Mouse (Mus musculus) right cerebral cortex, adult 18-20 months (tissue): Measurements from ENCODE around the gene Cited2.
A peak's percentile ranks its signal among the peaks of the same experiment; 100 is the strongest.

Experiments
- DNase-seq: peaks from one replicate; pipeline ENCODE4 v3.0.0; 2022; ENCODE audit warnings: mixed read lengths

Cited2 gene

DNA sequence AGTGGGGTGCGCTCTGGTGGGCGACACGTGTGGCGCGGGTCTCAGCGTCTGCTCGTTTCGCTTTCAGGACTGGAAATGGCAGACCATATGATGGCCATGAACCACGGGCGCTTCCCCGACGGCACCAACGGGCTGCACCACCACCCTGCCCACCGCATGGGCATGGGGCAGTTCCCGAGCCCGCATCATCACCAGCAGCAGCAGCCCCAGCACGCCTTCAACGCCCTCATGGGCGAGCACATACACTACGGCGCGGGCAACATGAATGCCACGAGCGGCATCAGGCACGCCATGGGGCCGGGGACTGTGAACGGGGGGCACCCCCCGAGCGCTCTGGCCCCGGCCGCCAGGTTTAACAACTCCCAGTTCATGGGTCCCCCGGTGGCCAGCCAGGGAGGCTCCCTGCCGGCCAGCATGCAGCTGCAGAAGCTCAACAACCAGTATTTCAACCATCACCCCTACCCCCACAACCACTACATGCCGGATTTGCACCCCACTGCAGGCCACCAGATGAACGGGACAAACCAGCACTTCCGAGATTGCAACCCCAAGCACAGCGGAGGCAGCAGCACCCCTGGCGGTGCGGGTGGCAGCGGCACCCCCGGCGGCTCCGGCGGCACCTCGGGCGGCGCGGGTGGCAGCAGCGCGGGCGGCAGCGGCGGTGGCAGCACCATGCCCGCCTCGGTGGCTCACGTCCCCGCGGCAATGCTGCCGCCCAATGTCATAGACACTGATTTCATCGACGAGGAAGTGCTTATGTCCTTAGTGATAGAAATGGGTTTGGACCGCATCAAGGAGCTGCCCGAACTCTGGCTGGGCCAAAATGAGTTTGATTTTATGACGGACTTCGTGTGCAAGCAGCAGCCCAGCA lies 1.1 kb downstream of the Cited2 start:
- DNase-seq = peak; percentile 79

DNA sequence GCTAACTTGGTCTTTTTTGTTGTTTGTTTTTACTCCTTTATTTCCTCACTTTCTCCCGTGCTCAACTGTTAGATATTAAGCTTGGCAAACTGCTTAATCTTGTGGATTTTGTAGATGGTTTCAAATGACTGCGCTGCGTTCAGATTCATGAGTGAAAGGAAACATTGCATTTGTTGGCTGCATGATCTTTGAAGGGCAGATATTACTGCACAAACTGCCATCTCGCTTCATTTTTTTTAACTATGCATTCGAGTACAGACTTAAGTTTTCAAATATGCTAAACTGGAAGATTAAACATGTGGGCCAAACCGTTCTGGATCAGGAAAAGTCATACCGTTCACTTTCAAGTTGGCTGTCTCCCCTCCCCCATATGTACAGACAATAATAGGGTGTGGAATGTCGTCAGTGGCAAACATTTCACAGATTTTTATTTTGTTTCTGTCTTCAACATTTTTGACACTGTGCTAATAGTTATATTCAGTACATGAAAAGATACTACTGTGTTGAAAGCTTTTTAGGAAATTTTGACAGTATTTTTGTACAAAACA lies 2.1 kb downstream of the Cited2 start:
- DNase-seq = no peak

DNA sequence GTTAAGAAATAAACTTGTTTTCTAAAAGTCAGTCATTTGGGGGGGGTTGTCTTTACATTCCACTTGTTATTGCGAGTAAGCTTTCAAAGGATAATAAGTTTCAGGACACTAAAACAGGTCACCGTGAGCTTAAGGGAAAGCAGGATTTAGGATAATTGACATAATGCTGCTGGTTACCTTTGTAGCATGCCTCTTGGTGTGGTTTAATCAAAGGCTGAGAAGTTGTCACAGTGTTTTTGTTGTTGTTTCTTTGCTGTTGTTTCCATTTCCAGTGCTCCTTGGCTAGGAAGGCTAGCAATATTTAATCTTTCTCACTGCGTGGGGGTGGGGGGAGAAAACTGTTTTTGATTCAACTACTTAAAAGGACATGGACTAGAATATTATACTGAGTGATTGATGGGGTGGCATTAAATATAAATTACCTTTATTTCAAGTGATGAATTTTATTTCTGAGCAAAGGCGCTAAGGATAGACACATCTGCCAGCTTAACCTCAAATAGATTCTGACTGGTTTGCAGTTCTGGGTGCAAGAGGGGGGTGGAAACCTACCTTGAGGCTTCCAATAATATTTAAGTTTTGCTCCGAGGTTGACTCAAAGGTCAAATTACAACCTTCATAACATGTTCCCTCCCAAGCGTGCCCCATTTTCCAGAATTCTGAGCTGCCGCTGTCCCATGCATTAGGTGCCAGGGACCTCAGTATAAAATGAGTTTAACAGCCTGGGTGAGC lies 2.8 kb downstream of the Cited2 start:
- no peak for DNase-seq

DNA sequence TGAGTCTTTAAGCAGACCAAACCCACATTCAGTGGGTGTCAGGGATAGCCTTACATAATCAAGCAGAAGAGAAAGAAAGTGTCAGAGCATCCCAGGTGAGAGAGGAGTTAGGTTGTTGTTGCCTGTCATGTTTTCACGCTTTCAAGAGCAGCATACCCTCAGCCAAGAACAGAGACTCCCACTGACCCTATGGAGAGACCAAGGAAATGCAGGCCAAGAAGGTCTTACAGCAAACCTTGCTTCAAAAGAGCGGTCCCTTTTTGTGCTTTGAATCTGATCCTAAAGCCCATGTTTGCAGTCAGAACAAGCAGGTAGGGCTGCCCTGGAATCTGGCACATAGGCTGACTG lies 3.3 kb downstream of the Cited2 start:
- DNase-seq = no peak

DNA sequence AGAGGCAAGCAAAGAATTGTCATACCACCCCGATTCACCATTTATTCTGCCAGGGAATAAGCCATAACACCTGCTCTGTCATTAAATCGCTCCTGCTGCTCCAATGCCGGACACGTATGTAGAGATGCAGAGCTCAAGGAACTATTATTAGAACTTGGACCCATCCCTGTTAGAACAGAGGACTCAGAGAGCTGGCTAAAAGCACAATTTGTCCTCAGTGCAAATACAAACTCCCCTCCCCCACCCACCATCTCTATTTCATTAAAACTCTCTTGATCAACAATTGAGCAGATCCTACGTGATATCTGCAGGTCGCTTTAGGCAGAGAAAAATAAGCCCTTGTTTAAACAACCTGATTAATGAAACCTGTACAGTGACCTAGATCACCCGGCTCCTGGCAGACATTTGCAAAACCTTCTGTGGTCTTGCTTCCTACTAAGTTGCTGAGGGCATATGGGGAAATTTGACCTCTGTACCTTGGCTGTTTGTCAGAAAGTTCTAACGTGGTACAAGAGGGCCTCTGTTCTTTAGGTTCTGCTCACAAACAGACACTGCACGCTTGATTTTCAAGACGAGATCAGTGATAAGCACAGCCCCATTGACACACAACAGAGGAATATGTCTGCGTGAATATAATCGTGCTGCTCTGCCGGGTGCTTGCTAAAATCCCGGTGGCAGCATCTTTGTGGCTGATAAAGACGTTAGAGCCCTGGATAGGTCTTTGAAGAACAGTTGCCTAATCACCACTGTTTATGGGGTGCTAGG lies 4.3 kb downstream of the Cited2 start:
- DNase-seq = no peak

DNA sequence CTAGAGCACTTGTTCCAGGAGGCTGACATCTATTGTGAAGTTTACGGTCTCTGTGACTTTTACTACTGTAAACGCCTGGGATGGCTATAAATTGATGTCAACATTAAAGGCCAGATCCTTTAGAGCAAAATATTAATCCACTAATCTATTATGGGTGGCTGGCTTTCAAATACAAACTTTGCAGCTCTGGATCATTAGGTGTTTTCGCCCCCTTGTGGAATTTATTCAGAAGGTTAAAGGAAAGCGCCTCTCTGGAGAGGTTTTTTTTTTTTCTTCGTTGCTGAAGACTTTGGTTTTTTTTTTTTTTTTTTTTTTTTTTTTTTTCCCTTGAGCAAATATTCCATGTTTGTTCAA lies 4.9 kb downstream of the Cited2 start:
- no peak for DNase-seq

DNA sequence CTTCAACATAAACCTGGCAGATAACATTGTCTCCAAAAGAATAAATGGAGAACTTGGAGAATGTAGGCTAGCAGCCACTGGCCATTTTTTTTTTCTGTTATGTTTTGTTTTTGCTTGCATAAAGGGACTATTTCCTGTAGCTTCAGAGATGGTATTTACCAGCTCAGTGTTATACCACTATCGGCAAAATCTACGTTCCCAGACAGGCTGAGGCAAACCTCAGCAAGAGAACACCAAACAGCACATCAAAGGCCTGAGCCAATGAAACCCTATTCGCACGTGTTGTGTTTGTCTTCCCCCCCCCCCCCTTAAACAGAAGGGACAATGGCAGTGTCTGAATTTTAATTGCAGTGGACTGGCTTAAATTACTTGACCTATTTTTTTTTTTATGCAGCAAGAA lies 5.7 kb downstream of the Cited2 start:
- DNase-seq = no peak

DNA sequence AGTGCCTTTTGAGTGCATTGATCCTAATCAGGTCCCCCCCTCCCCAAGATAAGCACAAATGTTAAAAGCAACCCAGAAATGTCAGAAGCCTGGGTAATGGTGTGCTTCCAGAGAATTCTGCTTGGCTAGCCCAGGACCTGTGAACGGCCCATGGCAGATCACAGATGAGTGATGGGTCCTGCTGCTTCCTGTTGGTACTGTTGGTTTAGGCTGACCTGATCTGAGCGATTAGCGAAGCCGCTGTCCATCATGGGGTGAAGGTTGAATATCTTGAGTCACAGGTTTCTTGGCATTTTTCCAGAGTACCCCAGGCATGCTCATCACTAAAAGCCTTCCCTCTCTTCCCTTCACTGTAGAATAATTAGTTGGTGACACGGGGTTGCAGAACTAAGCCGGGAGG lies 6.5 kb downstream of the Cited2 start:
- DNase-seq = no peak

DNA sequence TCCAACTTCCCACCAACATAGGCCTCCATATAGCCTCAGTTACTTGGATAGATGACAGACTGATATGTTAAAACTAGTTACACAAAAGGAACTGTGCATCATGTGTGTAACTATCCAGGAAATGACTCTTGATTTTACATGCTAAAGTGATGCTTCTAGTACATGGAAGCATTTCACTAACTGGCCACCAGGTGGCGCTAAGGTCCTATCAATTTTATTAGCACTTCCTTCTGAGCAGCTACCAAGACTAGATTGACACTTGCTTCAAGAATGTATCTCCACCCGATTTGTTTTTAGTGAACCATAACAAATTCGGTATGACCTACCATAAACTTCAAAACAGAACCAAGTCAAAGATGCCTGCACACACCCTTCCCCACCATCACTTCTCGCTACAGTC lies 10.0 kb downstream of the Cited2 start:
- peak; percentile 77 for DNase-seq

DNA sequence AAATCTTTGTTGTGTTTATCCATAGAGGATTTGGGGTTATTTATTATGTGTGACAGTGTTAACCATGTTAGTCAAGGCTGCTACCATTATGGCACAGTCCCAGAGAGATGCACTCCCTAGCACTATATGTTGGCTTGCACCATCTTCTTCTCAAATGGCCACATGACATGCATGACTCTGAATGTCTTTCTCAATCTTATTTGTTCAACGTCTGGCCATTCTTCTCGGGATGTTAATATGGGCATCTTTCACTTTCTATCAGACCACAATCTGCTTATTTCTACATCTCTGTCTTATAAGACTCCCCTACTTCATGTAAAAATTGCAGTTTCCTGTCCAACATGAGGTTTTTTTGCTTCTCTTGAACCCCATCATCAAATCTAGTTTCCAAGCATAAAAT lies 19.6 kb downstream of the Cited2 start:
- no peak for DNase-seq

DNA sequence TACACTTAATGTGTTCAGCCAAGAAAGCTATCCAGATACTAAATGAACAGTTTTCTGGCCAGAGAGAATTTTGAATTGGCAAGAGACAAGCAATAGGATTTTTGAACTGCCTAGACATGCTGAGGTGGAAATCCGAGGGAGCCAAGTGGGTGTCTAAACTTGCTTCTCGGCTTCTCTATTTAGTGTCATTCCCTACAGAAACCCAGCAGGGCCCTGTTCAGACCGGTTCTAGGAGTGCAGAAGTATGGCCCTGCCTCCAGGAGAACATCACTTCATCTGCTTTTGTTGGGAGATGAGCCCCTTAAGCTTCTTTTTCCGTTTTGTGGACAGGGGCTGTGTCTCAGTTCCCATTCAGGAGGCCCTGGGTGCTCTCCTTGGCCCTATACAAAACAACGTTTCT lies 29.5 kb downstream of the Cited2 start:
- no peak for DNase-seq

DNA sequence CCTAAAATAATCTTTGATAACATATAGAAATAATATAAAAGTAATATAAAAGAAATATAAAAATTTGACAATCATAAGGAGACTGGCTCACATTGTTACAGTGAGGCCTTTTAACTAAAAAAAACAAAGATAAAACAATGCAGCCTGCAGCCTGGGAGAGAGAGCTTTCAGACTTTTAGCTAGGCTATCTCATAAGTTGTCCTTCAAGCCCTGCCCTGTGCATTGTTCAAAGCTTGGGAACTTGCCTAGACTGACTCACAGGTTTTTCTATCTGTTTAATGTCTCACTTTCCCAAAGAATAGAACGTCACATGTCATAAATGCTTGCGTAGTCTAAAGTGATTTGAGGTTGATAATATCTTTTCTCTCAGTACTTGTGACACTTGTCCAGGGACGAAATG lies 36.8 kb downstream of the Cited2 start:
- DNase-seq = no peak

DNA sequence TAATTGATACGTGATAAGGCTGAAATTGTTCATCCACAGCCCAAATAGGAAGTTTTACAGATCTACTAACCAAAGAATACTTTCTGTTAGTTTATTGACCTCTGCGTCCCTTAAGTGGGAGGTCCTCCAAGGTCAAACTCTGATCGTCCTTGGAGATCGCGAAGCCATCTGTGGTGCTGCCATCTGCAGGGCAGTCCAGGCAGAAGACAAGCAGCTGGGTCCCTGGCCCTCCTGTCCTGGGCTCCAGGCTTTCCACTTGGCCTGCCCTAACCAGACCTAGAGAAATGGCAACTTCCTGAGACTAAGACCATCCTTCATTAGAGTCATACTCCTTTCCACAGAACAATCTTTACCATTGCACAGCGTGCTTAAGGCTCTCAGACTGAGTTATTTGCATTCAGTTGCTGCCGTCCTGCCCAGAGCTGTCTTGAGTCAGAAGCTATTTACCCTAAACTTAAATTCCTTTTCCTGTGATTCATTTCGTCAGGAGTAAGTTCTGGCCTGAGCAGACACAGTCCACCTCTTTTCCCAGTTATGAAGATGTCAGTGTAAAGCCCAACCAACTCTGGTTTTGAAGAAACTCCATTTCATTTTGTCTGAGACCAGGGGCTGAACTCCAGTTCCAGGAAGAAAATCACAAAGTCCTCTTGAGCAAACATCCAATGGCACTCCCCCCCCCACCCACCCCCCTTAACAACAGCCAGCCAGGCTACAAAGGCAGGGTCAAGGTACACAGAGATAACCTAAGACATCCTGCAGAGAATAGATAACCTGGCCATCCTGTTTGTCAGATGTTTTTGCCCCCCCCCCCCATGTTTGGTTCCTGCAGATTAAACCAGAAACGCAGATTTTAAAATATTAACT lies 38.0 kb downstream of the Cited2 start:
- no peak for DNase-seq

DNA sequence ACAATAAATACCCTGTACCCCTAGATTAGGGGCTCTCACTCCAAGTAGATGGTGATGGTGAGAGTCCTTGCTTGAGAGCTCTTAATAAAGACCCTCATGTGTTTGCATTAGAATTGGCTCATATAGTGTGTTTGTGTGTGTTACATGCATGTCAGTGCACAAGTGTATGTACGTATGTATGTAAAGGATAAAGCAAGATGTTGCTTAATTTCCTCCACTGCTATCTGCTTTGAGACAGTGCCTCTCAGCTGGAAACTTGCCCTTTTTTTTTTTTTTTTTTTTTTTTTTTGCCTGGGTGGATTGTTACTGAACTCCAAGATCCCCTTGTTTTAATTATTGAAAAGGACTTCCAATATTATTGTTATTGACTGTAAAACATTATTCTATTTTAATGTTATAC lies 38.6 kb downstream of the Cited2 start:
- DNase-seq = no peak

DNA sequence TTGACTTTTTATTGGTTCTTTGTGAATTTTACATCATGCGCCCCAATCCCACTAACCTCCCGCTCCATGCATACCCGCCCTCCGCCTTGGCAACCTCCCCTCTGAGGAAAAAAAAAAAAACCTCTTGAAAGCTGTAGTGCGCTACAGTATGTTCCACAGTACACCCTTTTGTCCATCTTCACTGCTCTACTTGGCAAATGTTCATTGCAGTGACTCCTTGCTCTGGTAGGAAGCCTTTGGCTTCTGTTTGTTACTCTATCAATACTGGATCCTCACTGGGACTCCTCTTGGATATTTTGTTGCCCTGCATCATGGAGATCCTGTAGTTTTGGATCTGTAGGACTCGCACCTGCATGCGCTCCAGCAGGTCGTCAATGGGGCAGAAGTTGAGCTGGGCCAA lies 39.9 kb downstream of the Cited2 start:
- no peak for DNase-seq

DNA sequence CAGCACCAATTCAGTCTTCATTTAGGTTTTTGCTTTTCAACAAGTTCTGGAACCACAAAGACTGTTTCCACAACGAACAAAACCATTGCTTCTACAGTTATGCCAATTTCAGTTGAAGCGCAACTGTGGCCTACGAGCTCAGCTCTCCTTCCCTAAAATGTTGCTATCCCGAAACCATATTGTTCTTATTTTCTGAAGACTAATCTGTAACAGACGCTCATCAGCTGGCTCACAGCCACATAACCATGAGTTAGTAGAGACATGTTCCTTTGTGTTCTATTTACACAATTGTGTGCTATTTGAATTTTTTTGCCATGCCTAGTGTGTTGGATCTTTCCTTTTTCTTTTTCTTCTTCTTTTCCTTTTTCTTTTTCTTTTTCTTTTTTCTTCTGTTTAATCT lies 46.8 kb downstream of the Cited2 start:
- no peak for DNase-seq

DNA sequence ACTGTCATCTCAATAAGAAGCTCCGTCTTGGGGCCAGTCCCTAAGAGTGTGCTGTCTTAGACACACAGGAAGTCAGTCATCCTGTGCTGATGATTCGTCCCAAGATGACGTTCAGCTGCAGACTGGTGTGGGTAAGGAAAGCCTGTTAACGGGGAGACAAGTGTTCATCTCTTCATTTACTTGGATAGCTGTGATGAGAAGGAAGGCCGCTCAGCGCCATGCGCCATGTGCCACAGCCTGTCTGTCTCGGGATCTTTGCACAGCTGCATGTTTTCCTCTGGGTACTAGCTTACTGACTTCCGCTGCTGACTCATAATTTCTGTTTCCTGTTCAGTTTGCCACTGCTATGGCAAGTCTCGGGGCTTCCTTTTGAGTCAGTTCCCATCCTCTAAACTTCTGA lies 49.3 kb downstream of the Cited2 start:
- no peak for DNase-seq

DNA sequence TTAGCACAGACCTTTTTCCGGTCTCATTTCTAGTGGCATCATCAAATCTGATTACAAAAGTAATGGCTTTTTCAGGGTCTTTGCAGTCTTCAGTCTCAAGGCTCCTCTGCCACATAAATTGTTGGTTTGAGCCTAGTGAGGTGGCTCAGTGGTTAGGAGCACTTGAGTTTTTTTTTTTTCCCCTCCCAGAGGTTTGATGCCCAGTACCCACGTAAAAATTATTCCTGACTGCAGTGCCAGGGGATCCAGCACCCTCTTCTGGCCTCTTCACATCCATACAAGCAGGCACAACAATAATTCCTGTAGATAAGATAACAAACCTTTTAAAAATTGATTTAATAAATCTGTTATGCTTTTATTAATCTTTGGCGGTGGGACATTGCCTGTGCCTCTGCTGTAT lies 51.3 kb downstream of the Cited2 start:
- no peak for DNase-seq

DNA sequence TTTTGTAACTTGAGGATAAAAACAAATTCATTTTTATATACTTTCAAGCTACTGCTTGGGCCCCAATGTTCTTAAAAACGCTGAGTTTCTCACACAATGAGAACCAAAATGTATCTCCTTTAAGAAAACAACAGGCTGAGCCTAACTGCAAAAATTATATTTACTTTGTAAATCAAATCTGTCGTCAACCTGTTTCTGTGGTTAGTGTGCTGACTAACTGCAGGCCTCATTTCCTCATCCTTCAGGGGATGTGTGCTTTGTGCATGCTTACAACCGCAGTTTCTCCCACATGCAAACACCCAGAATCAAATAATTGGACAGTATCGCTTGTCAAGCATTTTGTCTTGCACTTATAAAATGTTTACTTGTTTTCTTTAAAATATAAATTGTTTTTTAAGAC lies 52.1 kb downstream of the Cited2 start:
- DNase-seq = no peak
